Mouse (Mus musculus): ENCODE measurements at regions not wholly inside any gene's neighbourhood (a gene's known extent, or its start where the extent isn't known, plus 50 kb on each side); places are given as distances from the start of the nearest gene placed in this dataset.

- TF ChIP-seq CTCF (conservative IDR thresholded peaks at IDR 0.05; ENCODE audit: insufficient read depth, insufficient read length, low read depth, low read length) (no peak), POLR2A (IDR thresholded peaks at IDR 0.05; ENCODE audit: low read depth, low read length) (no peak)
Measured at GRCm38 (mm10) chr1:165043361-165043760, 108.0 kb upstream of the Xcl1 start.

Data from kidney, adult 2 months (tissue).